Mouse (Mus musculus) intestine, embryonic 14.5 days (tissue): ENCODE data around the gene Mgme1. TPM values are rescaled to one million over a fixed set of nuclear protein-coding genes. Genes with fewer than 3 reads are reported as not detected.
A peak's percentile ranks its signal among the peaks of the same experiment; 100 is the strongest.

Source experiments
- ATAC-seq: fragments of 200-750 bp; cut with Nextera tagmentation; replicated peaks from 2 replicates; pipeline ENCODE4 v1.8.0; 2017; ENCODE audit warnings: low read depth, moderate number of reproducible peaks, moderate TSS enrichment, moderate library complexity; ENCODE audit not compliant: low FRiP score, low TSS enrichment
- DNase-seq: peaks from one replicate; pipeline ENCODE4 v3.0.0-alpha.2; 2018; ENCODE audit warnings: low spot score
- H3K27ac ChIP-seq: fragments of 300-500 bp; sonication (generic); 2 replicates; pipeline ENCODE4 v1.5.1; 2014; ENCODE audit warnings: low read depth, mild to moderate bottlenecking, control low read depth
- H3K27me3 ChIP-seq: fragments of 300-500 bp; sonication (generic); replicated peaks from 2 replicates; pipeline ENCODE4 v1.6.1; 2014; ENCODE audit warnings: low read length, control low read depth; ENCODE audit not compliant: control insufficient read depth, insufficient read depth
- H3K36me3 ChIP-seq: fragments of 300-500 bp; sonication (generic); 2 replicates; pipeline ENCODE4 v1.6.1; 2014; ENCODE audit warnings: low read length, control low read depth; ENCODE audit not compliant: control insufficient read depth, insufficient read depth
- H3K4me1 ChIP-seq: fragments of 300-500 bp; sonication (generic); replicated peaks from 2 replicates; pipeline ENCODE4 v1.6.1; 2014; ENCODE audit warnings: low read length, control low read depth, mixed read lengths; ENCODE audit not compliant: control insufficient read depth, insufficient read depth
- H3K4me2 ChIP-seq: fragments of 300-500 bp; sonication (generic); 2 replicates; pipeline ENCODE4 v1.6.1; 2014; ENCODE audit warnings: low read length
- H3K4me3 ChIP-seq: fragments of 300-500 bp; sonication (generic); 2 replicates; pipeline ENCODE4 v1.5.1; 2014; ENCODE audit warnings: low read depth, low read length, control low read depth, mixed read lengths
- H3K9ac ChIP-seq: fragments of 300-500 bp; sonication (generic); 2 replicates; pipeline ENCODE4 v1.6.1; 2014; ENCODE audit warnings: mild to moderate bottlenecking, low read length
- H3K9me3 ChIP-seq: fragments of 300-500 bp; sonication (generic); 2 replicates; pipeline ENCODE4 v1.6.1; 2016; ENCODE audit warnings: low read length, control low read depth; ENCODE audit not compliant: control insufficient read depth
- WGBS: fragments of 180-500 bp; shearing (Covaris S2); extraction: QIAGEN DNeasy Blood & Tissue Kit; methylation state at CpG from one replicate; pipeline ENCODE4 v1.1.7; 2014; 5-methylcytosine and 5-hydroxymethylcytosine counted together
- polyA plus RNA-seq: library from polyadenylated mRNA; unstranded; fragments of >200 nt; fragmentation: Nextera tagmentation; extraction: Ambion mirVana; gene quantifications from 2 replicates; pipeline ENCODE4 v1.2.1, GENCODE M21; 2014

The Mgme1 gene
- polyA plus RNA-seq, 1 experiment from 2014 or later = 22.9 TPM

DNA sequence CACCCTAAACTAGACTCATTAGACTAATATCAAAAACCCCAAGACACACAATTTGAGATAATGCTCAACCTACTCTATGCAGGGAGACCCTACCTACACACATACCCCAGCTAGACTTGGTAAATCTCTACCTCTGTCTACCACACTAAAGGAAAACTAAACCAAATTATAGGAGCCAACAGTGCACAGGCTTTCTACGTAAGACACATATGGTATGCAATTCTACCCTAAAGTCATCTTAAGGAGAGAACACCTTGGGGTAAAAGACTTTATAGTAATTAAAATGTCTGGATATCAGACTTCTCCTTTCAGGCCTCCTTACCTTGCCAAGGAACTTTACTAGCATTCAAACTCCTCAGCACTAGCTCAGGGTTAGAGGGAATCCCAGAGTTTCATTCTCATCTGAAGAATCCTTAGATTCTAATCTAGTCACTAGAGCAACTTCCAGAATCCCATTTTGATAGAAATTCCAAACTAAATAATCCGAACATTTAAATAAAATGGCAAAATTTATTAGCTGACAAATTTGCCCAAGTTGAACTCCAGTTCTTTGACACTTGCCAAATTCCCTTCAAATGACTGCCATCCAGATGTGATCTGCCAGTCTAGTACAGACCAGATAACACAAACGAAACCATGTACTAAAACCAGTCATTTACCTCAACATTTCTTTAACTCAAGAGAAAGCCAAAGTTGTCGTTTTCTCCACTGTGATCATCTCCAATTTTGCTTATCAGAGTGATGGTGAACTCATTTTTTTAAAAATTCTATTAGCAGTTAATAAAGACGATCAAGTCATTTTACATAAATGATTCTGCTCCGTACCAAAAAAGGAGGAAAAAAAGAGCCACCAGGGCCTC is 1.8 kb upstream of the Mgme1 start:
- peaks cover 29% of the 10 kb centered on the region for H3K4me1 ChIP-seq
- 8% methylated on average over 6 of the region's 6 CpGs for WGBS
- H3K4me3 ChIP-seq = peak overlapping the region; percentile 93
- ATAC-seq (no peak), DNase-seq (no peak)
- H3K36me3 ChIP-seq = peaks cover 23% of the 10 kb centered on the region
- no peaks in the 10 kb centered on the region for H3K27me3 ChIP-seq
- H3K9me3 ChIP-seq = no peaks in the 10 kb centered on the region
- 0 out of 2 replicates have a peak overlapping the region, but pooled peaks have one; percentile 18 for H3K27ac ChIP-seq
- peak overlapping the region; percentile 99 for H3K9ac ChIP-seq
- H3K4me2 ChIP-seq = peak overlapping the region; percentile 78

DNA sequence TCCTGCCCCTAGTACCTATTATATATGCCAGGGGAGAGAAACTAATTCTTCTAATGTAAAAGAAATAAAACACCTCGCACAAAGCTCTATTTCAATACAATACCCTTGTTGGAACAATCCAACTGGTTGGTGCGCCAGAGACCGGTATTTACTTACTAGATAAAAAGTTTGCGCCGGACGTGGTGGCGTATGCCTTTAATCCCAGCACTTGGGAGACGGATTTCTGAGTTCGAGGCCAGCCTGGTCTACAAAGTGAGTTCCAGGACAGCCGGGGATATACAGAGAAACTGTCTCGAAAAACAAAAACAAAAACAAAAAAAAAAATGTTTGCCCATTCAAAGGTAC is 1.2 kb upstream of the Mgme1 start:
- under 1% methylated on average over 11 of the region's 11 CpGs for WGBS
- Histone ChIP-seq H3K4me2 (peak overlapping the region; percentile 78), H3K4me1 (peaks cover 32% of the 10 kb centered on the region), H3K36me3 (peaks cover 17% of the 10 kb centered on the region; the same call in 1 of the 2 replicates), H3K27me3 (no peaks in the 10 kb centered on the region), H3K9ac (peak overlapping the region; percentile 99), H3K4me3 (peak overlapping the region; percentile 93), H3K27ac (0 out of 2 replicates have a peak overlapping the region, but pooled peaks have one; percentile 18), H3K9me3 (no peaks in the 10 kb centered on the region)
- no peak for ATAC-seq
- no peak for DNase-seq

GRCm38 (mm10) chr2:144269679-144270475 is 586 bp upstream of the Mgme1 start:
- Histone ChIP-seq H3K4me1 (peaks cover 32% of the 10 kb centered on the region), H3K9ac (peak overlapping the region; percentile 99), H3K4me2 (peak overlapping the region; percentile 78), H3K27me3 (no peaks in the 10 kb centered on the region), H3K4me3 (peak overlapping the region; percentile 93), H3K27ac (peak overlapping the region; percentile 96), H3K36me3 (peaks cover 11% of the 10 kb centered on the region; the same call in 1 of the 2 replicates), H3K9me3 (no peaks in the 10 kb centered on the region)
- 0% methylated on average over 28 of the region's 33 CpGs for WGBS
- ATAC-seq (no peak; the same call in 1 of the 2 replicates), DNase-seq (peak; percentile 86)

- H3K4me2 ChIP-seq = no peak overlapping the region
These were observed 1.6 kb downstream of the Mgme1 start for GRCm38 (mm10) chr2:144272088-144272487.

DNA sequence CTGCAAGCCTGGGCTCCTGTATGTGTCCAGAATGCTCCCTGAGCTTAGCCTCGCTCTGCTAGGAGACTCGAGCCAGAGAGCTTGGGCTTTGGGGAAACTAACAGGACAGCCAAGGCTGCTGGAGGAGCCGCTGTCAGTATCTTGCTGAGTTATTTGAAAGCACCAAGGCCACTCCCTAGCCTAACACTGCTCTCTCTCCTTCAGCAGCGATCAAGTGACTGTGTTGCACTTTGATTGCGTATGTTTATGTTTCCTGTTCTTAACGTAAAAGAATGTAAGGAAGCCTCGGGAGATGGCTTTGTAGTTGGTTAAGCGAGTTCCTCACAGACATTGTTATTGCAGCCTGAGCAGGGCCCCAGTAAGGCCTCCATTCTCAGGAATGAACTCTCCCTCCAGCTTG is 4.3 kb downstream of the Mgme1 start:
- Histone ChIP-seq H3K9me3 (no peaks in the 10 kb centered on the region), H3K4me1 (peaks cover 9% of the 10 kb centered on the region; the same call in 1 of the 2 replicates), H3K4me2 (no peak overlapping the region), H3K27ac (no peak overlapping the region), H3K36me3 (peaks cover 33% of the 10 kb centered on the region), H3K4me3 (no peak overlapping the region), H3K9ac (peak overlapping the region; percentile 27; the same call in 1 of the 2 replicates), H3K27me3 (no peaks in the 10 kb centered on the region)
- no peak for DNase-seq
- ATAC-seq = no peak
- 25% methylated on average over 8 of the region's 8 CpGs for WGBS

More at GRCm38 (mm10) chr2:144272088-144272487, 1.6 kb downstream of the Mgme1 start:
- DNase-seq (no peak), ATAC-seq (no peak)
- Histone ChIP-seq H3K4me3 (no peak overlapping the region), H3K27me3 (no peaks in the 10 kb centered on the region), H3K27ac (no peak overlapping the region), H3K4me1 (peaks cover 29% of the 10 kb centered on the region), H3K9ac (no peak overlapping the region), H3K9me3 (no peaks in the 10 kb centered on the region), H3K36me3 (peaks cover 14% of the 10 kb centered on the region)
- 90% methylated on average over 12 of the region's 12 CpGs for WGBS

- Histone ChIP-seq H3K36me3 (peaks cover 38% of the 10 kb centered on the region), H3K27ac (no peak overlapping the region), H3K4me3 (no peak overlapping the region), H3K27me3 (no peaks in the 10 kb centered on the region), H3K4me1 (peaks cover 7% of the 10 kb centered on the region; the same call in 1 of the 2 replicates), H3K9ac (no peak overlapping the region), H3K9me3 (no peaks in the 10 kb centered on the region), H3K4me2 (no peak overlapping the region)
- ATAC-seq = no peak
- no peak for DNase-seq
- 87% methylated on average over 3 of the region's 3 CpGs for WGBS
These were observed 6.4 kb downstream of the Mgme1 start for GRCm38 (mm10) chr2:144276885-144277284.

DNA sequence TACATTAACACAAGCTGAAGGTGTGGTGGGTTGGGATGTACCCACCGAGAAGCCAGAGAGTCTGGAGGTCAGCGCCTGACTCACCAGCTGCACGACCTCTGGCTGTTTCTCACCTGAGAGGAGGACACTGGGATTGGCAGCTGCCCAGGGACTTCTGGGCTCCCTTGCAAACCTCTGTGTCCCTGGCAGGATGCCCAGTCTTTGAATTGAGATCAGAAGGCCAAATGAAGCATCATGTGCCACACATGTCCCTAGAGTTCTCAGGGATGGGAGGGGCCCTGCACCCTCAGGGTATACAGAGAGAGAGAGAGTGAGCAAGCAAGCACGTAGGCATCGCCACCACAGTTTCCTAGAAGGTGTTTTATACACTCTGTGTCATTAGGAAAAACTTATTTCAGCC is 9.3 kb downstream of the Mgme1 start:
- Histone ChIP-seq H3K4me2 (no peak overlapping the region), H3K9ac (no peak overlapping the region), H3K4me1 (no peaks in the 10 kb centered on the region; the same call in 1 of the 2 replicates), H3K4me3 (no peak overlapping the region), H3K9me3 (no peaks in the 10 kb centered on the region), H3K27ac (no peak overlapping the region), H3K27me3 (no peaks in the 10 kb centered on the region), H3K36me3 (peaks cover 38% of the 10 kb centered on the region)
- 83% methylated on average over 5 of the region's 5 CpGs for WGBS
- no peak for ATAC-seq
- no peak for DNase-seq

GRCm38 (mm10) chr2:144280568-144280967 is 10.1 kb downstream of the Mgme1 start:
- no peak overlapping the region for H3K4me3 ChIP-seq
- H3K9me3 ChIP-seq = no peaks in the 10 kb centered on the region
- WGBS = 87% methylated on average over 3 of the region's 3 CpGs

More at GRCm38 (mm10) chr2:144280568-144280967, 10.1 kb downstream of the Mgme1 start:
- no peaks in the 10 kb centered on the region for H3K27me3 ChIP-seq
- no peak overlapping the region for H3K9ac ChIP-seq
- H3K27ac ChIP-seq = no peak overlapping the region
- no peak overlapping the region for H3K4me2 ChIP-seq
- no peaks in the 10 kb centered on the region for H3K4me1 ChIP-seq
- DNase-seq = no peak
- peaks cover 38% of the 10 kb centered on the region for H3K36me3 ChIP-seq
- no peak for ATAC-seq
